ENCODE assay signal across 26 mouse cellular contexts in the genomic region with DNA sequence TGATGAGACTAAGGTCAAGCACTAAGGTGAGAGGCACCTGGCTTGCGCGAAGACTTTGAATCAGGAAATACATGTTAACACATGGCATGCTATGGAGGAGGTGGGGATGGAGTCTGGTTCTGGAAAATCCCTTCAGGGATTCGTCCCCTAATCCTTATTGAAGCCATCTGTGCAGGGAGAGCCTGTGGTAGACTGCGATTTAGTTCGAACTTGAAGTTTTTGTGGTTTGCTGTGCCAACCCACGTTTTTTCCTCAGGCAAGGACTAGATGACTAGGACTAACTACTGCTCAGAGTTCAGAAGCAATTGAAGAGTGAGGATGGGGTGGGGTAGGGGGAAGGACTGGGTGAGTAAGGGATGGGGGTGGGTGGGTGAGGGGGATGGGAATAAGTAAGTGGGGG. TPM values are rescaled to one million over a fixed set of nuclear protein-coding genes. Genes with fewer than 3 reads are reported as not detected.
A peak's percentile ranks its signal among the peaks of the same experiment; 100 is the strongest.
DNase-seq lines count a peak whose midpoint lies in the region; ATAC-seq lines count a peak whose summit lies in the region.
"Had no signal": no experiment of that assay in that cellular context is flagged by ENCODE, and none has a peak within 500 bp of the region (broad histone marks: within the 10 kb centered on the region; RNA-seq: fewer than 3 reads in every experiment).

No protein-coding gene starts in this region.

- no peak overlapping the region for H3K9ac ChIP-seq in intestine, embryonic 16.5 days (ENCODE audit: low read depth, low read length)
- H3K9ac ChIP-seq: embryonic facial prominence, embryonic 13.5 days; embryonic facial prominence, embryonic 15.5 days; forebrain, embryonic 12.5 days had no signal

- no peaks in the 10 kb centered on the region for H3K27me3 ChIP-seq in intestine, embryonic 16.5 days (replicated peaks; ENCODE audit: control insufficient read depth, insufficient read depth, low read length)
- H3K27me3 ChIP-seq: CH12.LX; embryonic facial prominence, embryonic 13.5 days; embryonic facial prominence, embryonic 15.5 days; forebrain, embryonic 12.5 days had no signal

- no peaks in the 10 kb centered on the region for H3K36me3 ChIP-seq in intestine, embryonic 16.5 days (ENCODE audit: control insufficient read depth, insufficient read depth, low read length)
- H3K36me3 ChIP-seq: embryonic facial prominence, embryonic 13.5 days; embryonic facial prominence, embryonic 15.5 days; forebrain, embryonic 10.5 days; forebrain, embryonic 12.5 days; G1E had no signal

- ATAC-seq in intestine, embryonic 16.5 days = no peak
- ATAC-seq: CD4-positive, CD25-positive, alpha-beta regulatory T cell, adult 4 months; forebrain, embryonic 14.5 days; forebrain, embryonic 16.5 days had no signal

- 95% methylated on average over 6 of the region's 6 CpGs for WGBS in intestine, embryonic 16.5 days

- no peaks in the 10 kb centered on the region for H3K4me1 ChIP-seq in intestine, embryonic 16.5 days (ENCODE audit: control insufficient read depth, insufficient read depth, low read length)
- H3K4me1 ChIP-seq: embryonic facial prominence, embryonic 13.5 days; embryonic facial prominence, embryonic 15.5 days; forebrain, embryonic 12.5 days had no signal

- H3K4me3 ChIP-seq in intestine, embryonic 16.5 days (ENCODE audit: low read length) = no peak overlapping the region
- H3K4me3 ChIP-seq: embryonic facial prominence, embryonic 13.5 days; embryonic facial prominence, embryonic 15.5 days; erythroblast, embryonic 14.5 days; forebrain, embryonic 10.5 days; forebrain, embryonic 12.5 days had no signal

- peak; percentile 34 for DNase-seq in heart, adult 11 months
- no peak for DNase-seq in heart, adult 18-20 months
- peak; percentile 83 for DNase-seq in 3T3-L1 (ENCODE audit: low read depth, low spot score)
- DNase-seq in NIH3T3 (ENCODE audit: low read depth) = peak; percentile 56
- DNase-seq: adrenal gland, adult 2 months; adrenal gland, postnatal 10 days; adrenal gland, postnatal 25 days; B cell, adult 2 months; cerebellum, adult 11 months; cerebellum, adult 18-20 months; cerebellum, adult 8-10 months; cerebellum, adult 9-11 months; cerebellum, postnatal 14 days; cerebellum, postnatal 36 days; embryo, embryonic 11 days had no signal

- H3K9me3 ChIP-seq in intestine, embryonic 16.5 days (ENCODE audit: control insufficient read depth, low read length) = no peaks in the 10 kb centered on the region
- H3K9me3 ChIP-seq: embryonic facial prominence, embryonic 13.5 days; embryonic facial prominence, embryonic 15.5 days; forebrain, embryonic 10.5 days; forebrain, embryonic 12.5 days had no signal

- H3K4me2 ChIP-seq in intestine, embryonic 16.5 days (ENCODE audit: low read depth, low read length) = no peak overlapping the region
- H3K4me2 ChIP-seq: embryonic facial prominence, embryonic 13.5 days; embryonic facial prominence, embryonic 15.5 days; forebrain, embryonic 12.5 days had no signal

- H3K27ac ChIP-seq in intestine, embryonic 16.5 days (ENCODE audit: low read length) = no peak overlapping the region
- H3K27ac ChIP-seq: embryonic facial prominence, embryonic 13.5 days; embryonic facial prominence, embryonic 15.5 days; forebrain, embryonic 10.5 days; forebrain, embryonic 12.5 days had no signal

RNA-seq across cellular contexts. Expression of a gene that starts 44.4 kb away (rescaled TPM):
- 10 to 100 TPM; 58.8 to 61.7 TPM for total RNA-seq in heart, adult 18-20 months (2021)
- 112 and 115 TPM in 2 replicates for polyA plus RNA-seq in intestine, embryonic 16.5 days (2015; fragmentation: Nextera tagmentation; extraction: Ambion mirVana)

Comparison
In these comparisons a context has a peak if more than half of its experiments do, and no peak if none do; other contexts are left out.
1. DNase-seq: peak in heart, adult 11 months (single experiment), 3T3-L1 (single experiment) and NIH3T3 (single experiment); none in heart, adult 18-20 months (0 of 2).